Mouse (Mus musculus): ENCODE data around the gene Htr2c.

Htr2c gene
- long read RNA-seq, experiment 1, partial matches to known transcripts: 0 of 1 reads
- long read RNA-seq, experiment 1, other reads (novel, unspliced or antisense): 1 of 1 reads
- long read RNA-seq, experiment 2: 0 reads

DNA sequence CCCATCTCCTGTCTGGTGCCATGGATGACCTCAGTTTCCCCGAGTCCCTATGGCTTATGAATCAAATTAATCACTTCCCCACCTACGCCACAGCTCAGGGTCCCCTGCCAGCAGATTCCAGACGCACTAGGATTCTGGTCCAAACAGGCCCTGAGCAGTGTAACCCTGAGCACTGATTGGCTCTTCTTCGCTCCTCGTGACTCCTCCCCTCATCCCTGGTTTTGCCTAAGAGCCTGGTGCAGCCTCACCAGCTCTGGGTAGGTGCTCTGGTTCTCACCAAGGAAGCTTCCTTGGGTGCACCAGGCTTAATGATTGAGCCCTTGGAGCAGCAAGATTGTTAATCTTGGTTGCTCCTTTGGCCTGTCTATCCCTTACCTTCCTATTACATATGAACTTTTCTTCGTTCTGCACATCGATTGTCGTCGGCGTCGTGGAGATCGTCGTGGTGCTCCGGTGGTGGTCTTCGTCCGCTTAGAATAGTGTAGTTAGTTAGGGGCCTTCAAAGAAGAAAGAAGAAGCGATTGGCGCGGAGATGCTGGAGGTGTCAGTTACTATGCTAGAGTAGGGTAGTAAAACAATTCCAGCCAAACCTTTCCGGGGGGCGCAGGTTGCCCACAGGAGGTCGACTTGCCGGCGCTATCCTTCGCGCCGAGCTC is at the start of gene Htr2c:
Htr2c (plus strand) TSS at position 256 of the 656 bp plus-strand sequence.
- intact Hi-C loops (cut with DNase I): no loop called here

DNA sequence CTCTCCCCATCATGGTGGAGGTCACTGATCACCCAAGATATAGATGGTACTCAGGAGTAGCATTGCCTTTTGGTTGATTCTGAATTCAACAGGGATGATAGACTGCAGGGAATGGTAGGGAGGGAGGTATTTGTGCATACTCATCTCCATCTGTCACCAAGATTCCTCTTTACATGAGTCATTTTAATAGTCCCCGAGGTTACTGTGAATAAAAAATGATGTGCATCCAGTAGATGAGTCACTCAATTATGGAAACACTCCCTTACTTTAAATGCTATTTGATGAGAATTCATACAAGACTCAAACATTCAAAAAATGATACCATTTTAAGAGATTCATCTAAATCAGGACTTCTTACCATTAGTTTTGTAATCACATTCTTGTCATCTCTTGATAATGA is 34.1 kb upstream of the Htr2c start:
- intact Hi-C loops (cut with DNase I): no loop called here

- intact Hi-C loops (cut with DNase I): no loop called here
Measured at GRCm38 (mm10) chrX:146936332-146936731, 26.0 kb upstream of the Htr2c start.

- intact Hi-C loops (cut with DNase I): no loop called here
Measured at GRCm38 (mm10) chrX:146946216-146946886, 16.0 kb upstream of the Htr2c start.

GRCm38 (mm10) chrX:146946996-146947395 is 15.3 kb upstream of the Htr2c start:
- intact Hi-C loops (cut with DNase I): no loop called here

DNA sequence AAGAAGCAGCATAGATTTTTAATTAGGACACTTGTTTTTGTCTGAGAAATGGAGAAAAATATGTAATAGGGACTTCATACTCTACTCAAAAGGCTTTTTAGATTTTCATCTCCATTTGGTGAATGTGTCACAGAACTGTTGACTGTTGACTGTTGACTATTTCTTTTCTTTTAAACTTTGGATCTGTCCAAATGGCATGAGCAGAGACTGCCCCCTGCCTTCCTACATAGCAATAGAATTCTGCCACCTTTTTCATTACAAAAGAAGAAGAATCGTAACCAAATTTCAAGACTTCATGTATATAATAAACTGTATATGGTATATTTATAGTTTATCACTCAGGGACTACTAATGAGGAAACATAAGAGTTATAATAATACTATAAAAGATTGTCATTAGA is 3.7 kb upstream of the Htr2c start:
- intact Hi-C loops (cut with DNase I): no loop called here

GRCm38 (mm10) chrX:146959960-146960359 is 2.4 kb upstream of the Htr2c start:
- intact Hi-C loops (cut with DNase I): no loop called here

GRCm38 (mm10) chrX:146962914-146963547 is 718 bp downstream of the Htr2c start:
- intact Hi-C loops (cut with DNase I): no loop called here

DNA sequence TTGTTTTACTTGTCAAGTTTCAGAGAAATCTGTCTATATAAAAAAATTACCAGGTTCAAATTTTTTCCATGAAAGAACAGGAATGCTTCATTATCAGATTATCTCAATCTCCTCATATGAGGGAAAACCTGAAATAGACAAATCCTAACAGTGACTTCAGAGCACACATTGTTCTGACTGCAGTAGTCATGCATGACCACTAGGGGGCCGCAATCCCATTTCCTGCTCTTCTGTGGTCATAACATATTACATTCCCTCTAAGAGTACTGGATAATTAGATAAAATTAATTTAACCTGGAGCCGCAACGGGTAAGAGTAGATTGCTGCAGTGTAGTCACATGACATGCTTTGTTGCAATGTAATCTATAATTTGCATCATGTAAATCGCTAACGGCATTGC is 17.6 kb downstream of the Htr2c start:
- intact Hi-C loops (cut with DNase I): no loop called here

- intact Hi-C loops (cut with DNase I): no loop called here
Measured at GRCm38 (mm10) chrX:147055730-147056129, 93.4 kb downstream of the Htr2c start.

- intact Hi-C loops (cut with DNase I): no loop called here
Measured at GRCm38 (mm10) chrX:147071622-147072021, 109.3 kb downstream of the Htr2c start.

GRCm38 (mm10) chrX:147119155-147119554 is 156.8 kb downstream of the Htr2c start:
- intact Hi-C loops (cut with DNase I): no loop called here

DNA sequence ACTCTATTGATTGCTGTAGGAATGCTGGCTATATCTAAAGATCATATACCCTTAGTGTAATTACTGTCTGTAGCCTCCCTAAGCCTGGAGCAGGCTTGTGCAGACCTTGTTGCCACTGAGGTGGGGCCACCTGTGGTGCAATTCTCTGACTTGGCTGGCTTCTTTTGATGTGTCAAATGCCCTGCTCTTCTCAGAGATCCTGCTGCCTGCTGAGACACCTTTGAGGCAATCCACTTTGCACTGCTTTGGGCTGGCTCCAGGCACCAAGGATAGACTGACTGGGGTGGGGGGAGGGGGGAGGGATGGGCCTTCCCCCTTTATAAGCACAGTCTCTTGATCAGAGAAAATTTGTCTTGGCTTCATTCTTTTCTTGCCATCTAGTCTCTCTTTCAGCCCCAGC is 252.9 kb downstream of the Htr2c start:
- intact Hi-C loops (cut with DNase I): no loop called here

DNA sequence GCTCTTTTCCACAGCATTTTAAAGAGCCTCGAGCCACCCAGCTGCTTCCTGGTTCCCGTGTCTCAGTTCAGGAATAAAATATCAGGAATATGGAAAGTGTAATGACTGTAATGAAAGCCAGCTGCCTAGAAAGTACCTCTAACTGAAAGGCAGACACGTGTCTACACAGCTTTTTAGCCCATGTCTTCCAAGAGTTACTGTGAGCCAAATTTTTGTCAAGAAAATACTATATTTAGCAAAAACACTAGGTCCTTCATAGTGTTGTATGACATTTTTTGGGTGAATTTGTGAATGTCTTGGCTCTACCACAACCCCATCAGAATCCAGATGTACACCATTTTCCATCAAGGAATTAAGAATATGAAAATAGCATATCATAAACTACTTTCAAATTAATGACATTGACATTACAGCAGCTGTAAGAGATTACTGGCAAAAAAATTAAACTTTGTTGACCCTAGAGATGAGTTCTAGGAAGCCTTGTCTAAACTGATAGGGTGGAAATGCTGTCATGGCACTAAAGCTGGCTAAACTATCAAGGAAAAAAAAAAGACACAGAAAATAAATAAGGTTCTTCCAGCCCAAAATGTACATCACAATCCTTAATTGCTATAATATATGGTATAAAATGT is 255.2 kb downstream of the Htr2c start:
- intact Hi-C loops (cut with DNase I): no loop called here

GRCm38 (mm10) chrX:147238806-147239542 is 276.7 kb downstream of the Htr2c start:
- intact Hi-C loops (cut with DNase I): no loop called here

Small RNA genes lying within 50 kb of the gene (microRNA-seq; reads per million reads assigned to microRNA genes)
- gene Gm22650: 0 reads per million in 2 experiments
- gene Gm24627: 0 reads per million in 2 experiments
- 0.11 to 0.49 reads per million in 2 experiments for gene Mir1264
- gene Mir1298: 0.86 to 1.1 reads per million in 2 experiments
- 0 reads per million in 2 experiments for gene Mir1912
- gene Mir448: 0 to 0.23 reads per million in 2 experiments
- gene Mir764: 0 reads per million in 2 experiments

Measured in adrenal gland (tissue).